Mouse (Mus musculus): ENCODE results near the gene Kif12. TPM values are rescaled to one million over a fixed set of nuclear protein-coding genes. Genes with fewer than 3 reads are reported as not detected.
A peak's percentile ranks its signal among the peaks of the same experiment; 100 is the strongest.

Gene Kif12
- polyA plus RNA-seq, 1 experiment = not detected

GRCm38 (mm10) chr4:63158961-63159592 lies 12.9 kb downstream of the Kif12 start:
- peak; percentile 49 to 91 for DNase-seq (ENCODE audit: extremely low spot score in 1 of 2, low spot score in 1 of 2)

- DNase-seq (ENCODE audit: extremely low spot score in 1 of 2, low spot score in 1 of 2) = no peak
Observed at GRCm38 (mm10) chr4:63158192-63158591, 13.7 kb downstream of the Kif12 start.

DNA sequence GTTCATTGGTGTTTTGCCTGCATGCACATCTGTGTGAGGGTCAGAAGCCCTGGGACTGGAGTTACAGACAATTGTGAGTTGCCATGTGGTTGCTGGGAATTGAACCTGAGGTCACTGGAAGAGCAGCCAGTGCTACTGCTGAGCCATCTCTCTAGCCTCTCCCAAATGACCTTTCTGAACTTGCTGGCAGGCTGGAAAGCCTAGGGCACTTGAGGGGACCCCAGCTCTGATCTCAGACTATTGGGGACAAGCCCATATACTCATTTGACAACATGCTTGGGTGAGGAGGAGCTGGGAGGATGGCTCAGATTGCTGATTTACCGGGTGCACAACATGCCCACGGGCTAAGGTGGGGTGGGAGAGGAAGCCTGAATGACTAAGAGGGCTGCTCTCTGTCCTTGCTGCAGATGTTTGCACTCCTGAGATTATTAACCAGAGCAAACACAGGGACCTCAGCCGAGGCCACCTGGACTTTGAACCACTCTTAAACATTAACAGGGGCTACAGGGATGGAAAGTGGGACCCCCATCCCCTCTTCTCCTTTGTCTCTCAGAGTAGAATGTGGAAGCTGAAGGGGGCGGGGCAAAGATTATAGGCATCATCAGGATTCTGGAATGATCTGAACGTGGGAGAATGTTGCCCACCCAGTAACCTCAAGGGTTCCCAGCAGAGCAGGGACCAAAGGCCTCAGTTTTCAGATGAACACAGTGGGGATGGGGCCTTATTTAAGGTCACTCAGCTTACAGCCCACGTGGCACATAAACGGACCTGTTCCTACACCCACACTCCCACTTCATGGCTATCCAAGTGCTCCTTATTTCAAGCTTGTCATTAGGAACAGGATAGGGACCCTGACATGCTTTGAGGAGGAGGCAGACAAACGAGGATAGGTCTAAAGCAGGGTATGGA lies 15.0 kb downstream of the Kif12 start:
- DNase-seq (ENCODE audit: extremely low spot score in 1 of 2, low spot score in 1 of 2) = no peak

DNA sequence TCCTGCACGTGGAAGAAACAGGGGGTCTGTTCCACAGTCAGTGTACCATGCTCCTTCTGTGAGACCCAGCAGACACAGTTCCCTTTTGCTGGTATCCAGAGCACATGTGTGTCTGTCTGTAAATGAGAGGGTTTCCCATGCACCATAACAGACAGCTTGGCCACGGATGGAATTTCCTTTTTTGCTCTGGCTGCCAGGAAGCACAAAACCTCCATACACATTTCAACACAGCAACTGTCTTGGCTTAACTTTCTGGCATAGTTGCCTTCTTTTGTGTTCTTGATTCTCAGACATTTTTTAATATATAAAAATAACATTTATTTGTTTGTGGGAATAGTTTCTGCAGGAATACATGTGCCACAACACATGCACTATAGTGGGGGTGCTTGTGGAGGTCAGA lies 16.3 kb downstream of the Kif12 start:
- DNase-seq (ENCODE audit: extremely low spot score in 1 of 2, low spot score in 1 of 2) = no peak

- DNase-seq (ENCODE audit: extremely low spot score in 1 of 2, low spot score in 1 of 2) = no peak
Observed at GRCm38 (mm10) chr4:63154699-63155098, 17.2 kb downstream of the Kif12 start, which contains the start of gene Ambp. Gene Ambp, minus strand, starts transcription at chr4:63154799.

GRCm38 (mm10) chr4:63154028-63154427 lies 17.9 kb downstream of the Kif12 start:
- DNase-seq (ENCODE audit: extremely low spot score in 1 of 2, low spot score in 1 of 2) = no peak

DNA sequence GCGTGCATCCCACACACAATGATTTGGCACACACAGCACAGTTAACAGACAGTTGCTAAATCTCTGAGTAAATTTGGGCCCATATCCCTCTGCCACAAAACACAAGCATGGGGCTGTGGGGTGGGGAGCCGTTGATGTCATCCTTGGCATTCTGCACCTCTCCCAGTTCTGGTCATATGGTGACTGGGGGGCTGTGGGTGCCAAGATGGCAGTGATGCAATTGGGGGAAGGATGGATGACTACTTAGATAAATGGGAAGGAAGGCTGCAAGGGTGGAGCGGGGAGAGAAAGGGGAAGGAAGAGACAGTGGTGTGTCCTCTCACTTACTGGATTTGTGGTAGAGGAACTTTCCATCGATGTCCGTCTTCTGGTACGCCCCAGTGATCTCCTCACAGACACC lies 20.8 kb downstream of the Kif12 start:
- no peak for DNase-seq (ENCODE audit: extremely low spot score in 1 of 2, low spot score in 1 of 2)

DNA sequence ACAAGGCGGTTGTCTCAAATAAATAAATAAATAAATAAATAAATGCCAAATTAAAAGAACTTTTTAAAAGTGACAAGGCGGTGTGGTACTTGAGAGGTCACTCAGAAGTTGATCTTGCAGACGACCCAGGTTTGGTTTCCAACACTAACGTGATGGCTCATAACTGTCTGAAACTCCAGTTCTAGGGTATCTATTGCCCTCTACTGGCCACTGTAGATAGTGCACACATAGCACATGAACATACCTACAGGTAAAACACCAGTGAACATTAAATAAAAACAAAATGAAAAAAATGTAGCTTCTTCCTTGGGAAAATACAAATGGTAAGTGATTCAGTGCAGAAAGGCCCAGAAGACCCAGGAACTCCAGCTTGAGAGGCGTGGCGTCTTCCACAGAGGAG lies 24.7 kb downstream of the Kif12 start:
- no peak for DNase-seq (ENCODE audit: extremely low spot score in 1 of 2, low spot score in 1 of 2)

- no peak for DNase-seq (ENCODE audit: extremely low spot score in 1 of 2, low spot score in 1 of 2)
Observed at GRCm38 (mm10) chr4:63129891-63130624, 41.9 kb downstream of the Kif12 start.

DNA sequence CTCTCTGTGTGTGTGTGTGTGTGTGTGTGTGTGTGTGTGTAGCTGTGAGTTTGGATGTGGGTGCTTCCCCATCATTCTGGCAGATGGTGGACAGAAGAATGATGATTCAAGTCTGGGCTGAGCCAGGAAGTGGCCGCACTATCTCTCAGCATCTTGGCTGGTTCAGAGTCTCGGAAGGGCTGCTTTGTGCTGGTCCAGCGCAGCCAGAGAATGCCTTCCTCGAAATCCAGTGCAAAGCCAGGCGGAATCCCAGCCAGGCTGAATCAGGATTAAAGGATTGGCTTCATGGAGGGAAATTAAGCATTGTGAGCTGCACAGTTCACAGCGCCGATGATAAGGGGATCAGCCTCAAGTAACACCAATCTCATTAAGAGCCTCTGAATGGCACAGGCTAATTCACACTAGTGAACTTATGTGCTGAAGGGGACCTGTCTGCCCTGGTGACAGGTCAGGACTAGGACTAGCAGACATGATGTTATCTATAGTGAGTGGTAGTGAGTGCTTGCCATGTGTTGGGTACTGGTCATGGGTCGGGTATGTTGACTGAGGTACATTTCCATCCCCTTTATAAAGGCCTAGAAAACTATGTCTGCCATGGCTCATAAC lies 47.0 kb downstream of the Kif12 start:
- peak in 1 of 2 experiments; percentile 14 for DNase-seq (ENCODE audit: extremely low spot score in 1 of 2, low spot score in 1 of 2)

DNA sequence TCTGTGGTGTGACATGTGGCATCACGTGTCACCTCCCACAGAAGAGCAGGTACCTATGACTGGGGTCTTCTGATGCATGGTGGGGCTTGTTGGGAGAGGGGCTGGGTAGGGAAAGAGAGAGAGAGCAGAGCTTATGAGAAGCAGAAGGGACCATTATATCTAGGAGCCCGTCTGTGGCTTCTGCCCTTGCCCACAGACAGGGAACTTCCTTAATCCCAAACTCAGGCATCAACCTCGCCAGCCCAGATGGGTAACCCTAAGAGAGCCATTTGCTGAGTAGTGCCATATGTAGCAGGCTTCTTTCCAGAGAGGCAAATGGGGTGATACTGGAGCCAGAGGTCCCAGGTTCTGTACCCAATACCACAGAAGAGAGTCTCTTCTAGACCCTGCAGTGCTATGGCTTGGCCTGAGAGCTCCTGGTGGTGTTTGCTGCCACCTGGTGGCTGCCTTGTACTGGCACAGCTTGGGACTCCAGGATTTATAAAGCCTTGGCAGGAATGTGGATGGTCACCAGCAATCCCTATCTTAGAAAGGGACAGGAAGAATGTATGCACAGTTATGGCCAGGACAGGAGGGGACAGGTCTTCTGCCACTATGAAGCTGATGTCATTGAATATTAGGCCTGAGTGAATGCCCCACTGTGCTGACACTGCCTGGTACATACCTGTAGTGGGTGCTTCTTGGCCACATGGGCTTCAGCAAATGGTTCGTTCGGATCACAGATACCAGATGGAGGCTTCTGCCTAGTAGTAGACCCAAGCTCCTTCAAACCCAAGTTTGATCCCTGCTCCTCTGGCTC lies 53.1 kb downstream of the Kif12 start:
- DNase-seq (ENCODE audit: extremely low spot score in 1 of 2, low spot score in 1 of 2) = peak; percentile 48 to 90

Other genes with a start within 250 kb of the Kif12 start
- gene Zfp618, start 206.6 kb downstream of the Kif12 start, polyA plus RNA-seq (2012; rRNA removed) = 3.8 and 4.0 TPM in 2 replicates
- gene Ambp, start 17.3 kb downstream of the Kif12 start, polyA plus RNA-seq (2012; rRNA removed) = 0.11 and 0.56 TPM in 2 replicates
- gene Col27a1, start 41.9 kb upstream of the Kif12 start, polyA plus RNA-seq (2012; rRNA removed) = 6.6 and 8.0 TPM in 2 replicates
- gene Orm1, start 172.4 kb upstream of the Kif12 start, polyA plus RNA-seq (2012; rRNA removed) = 0.12 TPM in 1 of 2 replicates, not detected in the other
- not detected in 2 replicates for gene Orm3, start 184.0 kb upstream of the Kif12 start, polyA plus RNA-seq (2012; rRNA removed)
- 0.15 TPM in 1 of 2 replicates, not detected in the other for gene Orm2, start 190.3 kb upstream of the Kif12 start, polyA plus RNA-seq (2012; rRNA removed)
- gene Akna, start 231.2 kb upstream of the Kif12 start, polyA plus RNA-seq (2012; rRNA removed) = 2.7 and 3.1 TPM in 2 replicates